Mouse (Mus musculus): ENCODE measurements around the gene Clca2.

DNA sequence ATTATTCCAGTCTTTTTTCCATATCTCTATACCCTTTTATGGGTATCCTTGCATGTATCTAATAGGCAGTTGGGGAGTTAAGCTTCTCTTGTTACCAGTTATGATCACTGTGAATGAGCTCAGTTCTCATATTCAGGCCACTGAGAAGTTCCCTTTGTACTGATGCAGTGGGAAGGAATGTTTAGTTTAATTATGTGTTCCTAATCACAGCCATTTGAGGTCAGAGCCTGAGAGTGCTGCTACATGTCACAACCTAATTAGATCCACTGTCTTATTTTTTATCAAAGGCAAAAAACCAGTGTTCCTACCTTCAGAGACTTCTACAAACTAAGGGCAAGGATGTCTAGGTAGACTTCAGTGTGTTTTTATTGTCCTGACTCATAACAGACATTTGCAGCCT is 30.1 kb upstream of the Clca2 start:
- TF ChIP-seq CTCF (IDR thresholded peaks at IDR 0.05; ENCODE audit: borderline replicate concordance, insufficient read depth, low read depth, low read length) (no peak), POLR2A (IDR thresholded peaks at IDR 0.05; ENCODE audit: borderline replicate concordance, insufficient read depth, low read length) (no peak)

All from cerebellum, adult 2 months (tissue).